Mouse (Mus musculus): ENCODE results near the gene Nup93.

DNA sequence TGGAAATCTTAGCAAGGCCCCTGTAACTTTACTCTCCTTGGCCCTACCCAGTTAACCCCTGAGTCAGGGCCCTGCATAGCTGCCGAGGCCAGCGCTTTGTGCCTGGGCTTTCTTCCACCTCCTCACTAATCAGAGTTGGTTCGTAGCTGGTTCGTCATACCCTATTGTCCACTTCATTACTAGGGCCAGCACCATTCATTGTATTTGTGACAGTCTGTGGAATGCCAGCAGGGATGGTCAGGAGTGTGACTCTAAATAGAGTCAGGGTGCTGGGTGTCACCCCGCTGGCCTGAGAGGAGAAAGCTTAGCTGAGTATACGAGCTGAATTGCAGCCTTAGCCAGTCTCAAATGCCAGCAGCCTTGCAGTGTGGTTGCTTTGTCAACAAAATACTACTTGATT, 82.7 kb downstream of the Nup93 start:
- TF ChIP-seq CTCF (IDR thresholded peaks at IDR 0.05; ENCODE audit: low read depth, low read length), result no peak
- TF ChIP-seq POLR2A (IDR thresholded peaks at IDR 0.05; ENCODE audit: extremely low read depth, insufficient read depth, low read length), result no peak
